Mouse (Mus musculus) intestine, postnatal 0 days (tissue): Measurements from ENCODE around the gene Capg. TPM values are rescaled to one million over a fixed set of nuclear protein-coding genes. Genes with fewer than 3 reads are reported as not detected.

Source experiments
- ATAC-seq: fragments of 200-750 bp; cut with Nextera tagmentation; 2 replicates; pipeline ENCODE4 v1.8.0; 2017; ENCODE audit warnings: mild to moderate bottlenecking, moderate TSS enrichment, moderate library complexity
- H3K27ac ChIP-seq: fragments of 300-500 bp; sonication (generic); 2 replicates; pipeline ENCODE4 v1.5.1; 2014; ENCODE audit warnings: mild to moderate bottlenecking, low read depth, low read length, moderate library complexity
- H3K27me3 ChIP-seq: fragments of 300-500 bp; sonication (generic); replicated peaks from 2 replicates; pipeline ENCODE4 v1.6.1; 2014; ENCODE audit warnings: low read length, mixed read lengths; ENCODE audit not compliant: control insufficient read depth, insufficient read depth
- H3K36me3 ChIP-seq: fragments of 300-500 bp; sonication (generic); 2 replicates; pipeline ENCODE4 v1.6.1; 2014; ENCODE audit warnings: mild to moderate bottlenecking, moderate library complexity; ENCODE audit not compliant: control insufficient read depth, insufficient read depth
- H3K4me1 ChIP-seq: fragments of 300-500 bp; sonication (generic); replicated peaks from 2 replicates; pipeline ENCODE4 v1.6.1; 2014; ENCODE audit warnings: antibody characterized with exemption, low read length, mixed read lengths; ENCODE audit not compliant: control insufficient read depth, insufficient read depth
- H3K4me2 ChIP-seq: fragments of 300-500 bp; sonication (generic); replicated peaks from 2 replicates; pipeline ENCODE4 v1.6.1; 2014; ENCODE audit warnings: low read depth, mild to moderate bottlenecking, moderate library complexity
- H3K4me3 ChIP-seq: fragments of 300-500 bp; sonication (generic); 2 replicates; pipeline ENCODE4 v1.5.1; 2014; ENCODE audit warnings: low read depth, low read length
- H3K9ac ChIP-seq: fragments of 300-500 bp; sonication (generic); 2 replicates; pipeline ENCODE4 v1.6.1; 2014; ENCODE audit warnings: mild to moderate bottlenecking, low read depth, low read length
- H3K9me3 ChIP-seq: fragments of 300-500 bp; sonication (generic); 2 replicates; pipeline ENCODE4 v1.6.1; 2016; ENCODE audit warnings: mixed run types; ENCODE audit not compliant: control insufficient read depth
- CTCF ChIP-seq: sonication (generic); IDR thresholded peaks from 2 replicates; pipeline ENCODE4 v1.5.1; 2016; ENCODE audit warnings: low read depth, mild to moderate bottlenecking, control low read depth, antibody characterized with exemption, moderate library complexity
- WGBS: fragments of 180-500 bp; shearing (Covaris S2); extraction: QIAGEN DNeasy Blood & Tissue Kit; methylation state at CpG from one replicate; pipeline ENCODE4 v1.1.7; 2014; 5-methylcytosine and 5-hydroxymethylcytosine counted together
- polyA plus RNA-seq: library from polyadenylated mRNA; unstranded; fragments of >200 nt; fragmentation: Nextera tagmentation; extraction: Ambion mirVana; gene quantifications from 2 replicates; pipeline ENCODE4 v1.2.1, GENCODE M21; 2015

Capg gene
- polyA plus RNA-seq, 1 experiment from 2014 or later = 28.5 TPM

DNA sequence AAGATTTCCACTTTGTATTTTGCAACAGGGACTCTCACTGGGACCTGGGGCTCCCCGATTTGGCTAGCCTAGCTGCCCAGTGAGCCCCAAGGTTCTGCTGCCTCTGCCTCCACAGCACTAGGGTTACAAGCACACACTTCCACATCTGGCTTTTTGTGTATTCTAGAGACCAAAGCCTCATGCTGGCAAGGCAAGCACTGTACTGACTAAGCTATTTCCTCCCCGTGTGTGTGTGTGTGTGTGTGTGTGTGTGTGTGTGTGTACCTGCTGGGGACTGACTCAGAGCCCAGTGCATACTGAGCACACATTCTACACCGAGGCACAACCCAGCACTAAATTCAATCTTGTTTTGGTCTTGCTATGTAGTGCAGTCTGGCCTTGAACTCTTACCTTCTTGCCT is 42.5 kb downstream of the Capg start:
- H3K9me3 ChIP-seq = no peaks in the 10 kb centered on the region
- H3K4me1 ChIP-seq = no peaks in the 10 kb centered on the region
- 64% methylated on average over 3 of the region's 3 CpGs for WGBS
- peaks cover 5% of the 10 kb centered on the region; the same call in 1 of the 2 replicates for H3K36me3 ChIP-seq
- H3K4me2 ChIP-seq = no peak overlapping the region
- no peak for ATAC-seq
- no peak overlapping the region for H3K4me3 ChIP-seq
- H3K27me3 ChIP-seq = no peaks in the 10 kb centered on the region
- no peak for TF ChIP-seq CTCF
- no peak overlapping the region for H3K27ac ChIP-seq
- H3K9ac ChIP-seq = no peak overlapping the region

- no peaks in the 10 kb centered on the region for H3K27me3 ChIP-seq
- no peak for ATAC-seq
- H3K9ac ChIP-seq = no peak overlapping the region
- H3K4me3 ChIP-seq = no peak overlapping the region
- H3K4me2 ChIP-seq = no peak overlapping the region
- no peaks in the 10 kb centered on the region for H3K9me3 ChIP-seq
- peaks cover 5% of the 10 kb centered on the region; the same call in 1 of the 2 replicates for H3K36me3 ChIP-seq
- H3K27ac ChIP-seq = no peak overlapping the region
- no peaks in the 10 kb centered on the region for H3K4me1 ChIP-seq
- TF ChIP-seq CTCF = no peak
Observed at GRCm38 (mm10) chr6:72588307-72588706, 44.1 kb downstream of the Capg start.

DNA sequence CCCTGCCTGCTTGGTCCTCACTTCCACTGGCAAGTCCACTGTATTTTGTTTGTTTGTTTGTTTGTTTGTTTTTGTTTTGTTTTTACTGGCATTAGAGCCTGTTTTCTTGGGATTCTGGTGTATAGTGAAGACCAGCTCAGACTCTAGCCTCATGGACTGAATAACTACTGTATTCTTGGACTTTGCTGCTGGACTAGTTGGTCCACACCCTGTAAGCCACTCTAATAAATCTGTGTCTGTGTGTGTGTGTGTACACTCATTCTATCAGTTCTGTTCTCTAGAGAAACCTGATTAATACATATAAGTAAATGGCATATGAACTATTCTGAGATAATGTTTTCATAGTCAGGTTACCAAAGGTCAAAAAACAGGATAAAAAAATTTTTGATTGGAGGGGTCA is 45.9 kb downstream of the Capg start:
- Histone ChIP-seq H3K4me2 (no peak overlapping the region), H3K4me1 (no peaks in the 10 kb centered on the region), H3K9ac (no peak overlapping the region), H3K27me3 (no peaks in the 10 kb centered on the region), H3K9me3 (no peaks in the 10 kb centered on the region), H3K36me3 (peaks cover 9% of the 10 kb centered on the region; the same call in 1 of the 2 replicates), H3K27ac (peak overlapping the region; percentile 50; the same call in 1 of the 2 replicates), H3K4me3 (no peak overlapping the region)
- peak; percentile 73 for ATAC-seq
- no peak for TF ChIP-seq CTCF

GRCm38 (mm10) chr6:72593011-72593803 is 49.0 kb downstream of the Capg start:
- Histone ChIP-seq H3K27me3 (no peaks in the 10 kb centered on the region), H3K27ac (no peak overlapping the region), H3K4me1 (peaks cover 3% of the 10 kb centered on the region; the same call in 1 of the 2 replicates), H3K9me3 (no peaks in the 10 kb centered on the region), H3K9ac (no peak overlapping the region), H3K36me3 (peaks cover 4% of the 10 kb centered on the region; the same call in 1 of the 2 replicates), H3K4me2 (no peak overlapping the region), H3K4me3 (no peak overlapping the region)
- no peak for ATAC-seq
- WGBS = 80% methylated on average over 6 of the region's 6 CpGs
- no peak for TF ChIP-seq CTCF

- peaks cover 4% of the 10 kb centered on the region; the same call in 1 of the 2 replicates for H3K36me3 ChIP-seq
- TF ChIP-seq CTCF = no peak
- no peak overlapping the region for H3K27ac ChIP-seq
- H3K27me3 ChIP-seq = no peaks in the 10 kb centered on the region
- no peak overlapping the region for H3K4me2 ChIP-seq
- ATAC-seq = no peak
- 67% methylated on average over 5 of the region's 5 CpGs for WGBS
- peaks cover 3% of the 10 kb centered on the region; the same call in 1 of the 2 replicates for H3K4me1 ChIP-seq
- H3K9me3 ChIP-seq = no peaks in the 10 kb centered on the region
- H3K9ac ChIP-seq = no peak overlapping the region
- H3K4me3 ChIP-seq = no peak overlapping the region
Observed at GRCm38 (mm10) chr6:72593914-72594313, 49.7 kb downstream of the Capg start.

DNA sequence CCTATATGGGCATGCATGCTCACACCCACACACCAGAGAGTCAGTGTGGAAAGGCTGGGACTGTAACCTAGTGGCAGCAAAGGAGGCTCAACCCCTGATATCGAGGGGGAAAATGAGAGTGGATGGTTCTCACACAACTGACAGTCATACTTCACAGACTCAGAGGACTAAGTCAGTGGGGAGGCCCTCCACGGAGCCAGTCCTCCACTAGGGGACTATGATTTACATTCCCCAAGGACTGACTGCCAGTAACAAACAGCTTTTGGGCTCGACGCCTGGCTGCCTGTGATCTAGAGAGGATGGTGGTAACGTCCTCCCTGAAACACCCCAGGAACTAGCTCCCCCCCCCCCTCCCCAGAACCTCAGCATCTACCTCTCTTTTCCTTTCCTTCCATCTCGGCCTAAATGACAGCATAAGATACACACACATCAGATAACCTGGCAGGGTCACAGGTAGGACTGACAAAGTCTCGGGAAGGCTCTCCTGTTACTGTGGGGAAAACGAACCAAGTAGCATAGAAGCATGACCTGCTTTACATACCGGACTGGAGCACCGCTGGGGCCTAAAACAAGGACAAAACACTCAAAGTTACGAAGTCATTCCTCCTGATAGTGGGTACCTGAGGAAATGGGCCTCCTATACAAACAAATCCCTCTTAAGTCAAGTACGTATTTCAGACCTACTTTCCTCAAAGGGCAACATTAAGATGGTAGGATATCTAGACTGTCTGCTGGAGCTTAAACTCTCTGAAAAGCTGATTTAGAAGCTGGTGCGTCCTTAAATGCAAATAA is 53.1 kb downstream of the Capg start:
- Histone ChIP-seq H3K4me3 (peak overlapping the region; percentile 61), H3K27me3 (no peaks in the 10 kb centered on the region), H3K36me3 (peaks cover 4% of the 10 kb centered on the region; the same call in 1 of the 2 replicates), H3K9me3 (no peaks in the 10 kb centered on the region), H3K4me2 (peak overlapping the region; percentile 72), H3K4me1 (peaks cover 3% of the 10 kb centered on the region; the same call in 1 of the 2 replicates), H3K27ac (peak overlapping the region; percentile 24; the same call in 1 of the 2 replicates), H3K9ac (peak overlapping the region; percentile 40)
- ATAC-seq = no peak
- WGBS = 28% methylated on average over 13 of the region's 13 CpGs
- peak; percentile 33 for TF ChIP-seq CTCF
